Mouse (Mus musculus) small intestine, adult 2 months (tissue): ENCODE results near the gene C1qa.

Experiments
- CTCF ChIP-seq: fragments of 200-500 bp; IDR thresholded peaks from 2 replicates; pipeline ENCODE4 v1.5.1; 2012; ENCODE audit warnings: low read depth, mild to moderate bottlenecking, control low read depth, inconsistent platforms, low read length, moderate library complexity, mixed read lengths; ENCODE audit not compliant: insufficient replicate concordance, insufficient read length; ENCODE audit errors: extremely low read depth
- POLR2A ChIP-seq: fragments of 200-500 bp; IDR thresholded peaks from 2 replicates; pipeline ENCODE4 v1.6.1; 2012; ENCODE audit warnings: low read depth, mild to moderate bottlenecking, control low read depth, inconsistent platforms, low read length, moderate library complexity

DNA sequence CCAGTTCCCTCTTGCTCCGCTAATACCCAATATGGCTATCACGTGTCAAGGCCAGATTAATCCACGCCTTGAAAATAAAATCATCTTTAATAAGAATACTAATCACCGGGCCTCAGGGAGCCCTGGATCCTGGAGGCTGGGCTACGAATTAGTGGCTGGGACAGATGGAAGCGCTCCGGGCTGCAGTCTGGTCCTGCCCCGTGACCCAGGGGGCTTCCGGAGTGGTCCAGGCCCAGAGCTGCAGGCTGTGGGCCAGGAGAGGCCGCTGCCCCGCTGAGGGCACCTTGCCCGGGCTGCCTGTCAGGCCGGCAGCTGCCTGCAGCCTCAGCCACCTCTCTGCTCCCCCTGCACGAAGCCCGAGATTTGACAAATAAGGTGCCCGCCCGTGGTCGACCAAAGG, 44.2 kb upstream of the C1qa start:
- TF ChIP-seq POLR2A (no peak), CTCF (no peak)
